Mouse (Mus musculus) stomach, embryonic 16.5 days (tissue): Measurements from ENCODE around the gene Tnfrsf21. TPM values are rescaled to one million over a fixed set of nuclear protein-coding genes. Genes with fewer than 3 reads are reported as not detected.

Experiments
- ATAC-seq: fragments of 200-750 bp; cut with Nextera tagmentation; 2 replicates; pipeline ENCODE4 v1.8.0; 2017; ENCODE audit warnings: moderate number of reproducible peaks, moderate TSS enrichment; ENCODE audit not compliant: insufficient read depth, low FRiP score
- H3K27ac ChIP-seq: fragments of 300-500 bp; sonication (generic); 2 replicates; pipeline ENCODE4 v1.5.1; 2014; ENCODE audit warnings: low read length
- H3K27me3 ChIP-seq: fragments of 300-500 bp; sonication (generic); 2 replicates; pipeline ENCODE4 v1.6.1; 2014; ENCODE audit warnings: low read length, control low read depth, mixed read lengths; ENCODE audit not compliant: control insufficient read depth, insufficient read depth
- H3K36me3 ChIP-seq: fragments of 300-500 bp; sonication (generic); 2 replicates; pipeline ENCODE4 v1.6.1; 2014; ENCODE audit warnings: low read length; ENCODE audit not compliant: control insufficient read depth, insufficient read depth
- H3K4me1 ChIP-seq: fragments of 300-500 bp; sonication (generic); 2 replicates; pipeline ENCODE4 v1.6.1; 2014; ENCODE audit warnings: low read length, control low read depth, mixed read lengths; ENCODE audit not compliant: control insufficient read depth, insufficient read depth
- H3K4me2 ChIP-seq: fragments of 300-500 bp; sonication (generic); 2 replicates; pipeline ENCODE4 v1.6.1; 2014; ENCODE audit warnings: low read depth, low read length, mixed read lengths
- H3K4me3 ChIP-seq: fragments of 300-500 bp; sonication (generic); replicated peaks from 2 replicates; pipeline ENCODE4 v1.5.1; 2014; ENCODE audit warnings: mild to moderate bottlenecking, low read length
- H3K9ac ChIP-seq: fragments of 300-500 bp; sonication (generic); 2 replicates; pipeline ENCODE4 v1.6.1; 2014; ENCODE audit warnings: low read length
- H3K9me3 ChIP-seq: fragments of 300-500 bp; sonication (generic); replicated peaks from 2 replicates; pipeline ENCODE4 v1.6.1; 2016; ENCODE audit warnings: low read length, control low read depth; ENCODE audit not compliant: control insufficient read depth
- WGBS: fragments of 180-500 bp; shearing (Covaris S2); extraction: QIAGEN DNeasy Blood & Tissue Kit; methylation state at CpG from one replicate; pipeline ENCODE4 v1.1.7; 2014; 5-methylcytosine and 5-hydroxymethylcytosine counted together
- polyA plus RNA-seq: library from polyadenylated mRNA; unstranded; fragments of >200 nt; fragmentation: Nextera tagmentation; extraction: Ambion mirVana; gene quantifications from 2 replicates; pipeline ENCODE4 v1.2.1, GENCODE M21; 2015

Gene Tnfrsf21
- polyA plus RNA-seq, 1 experiment from 2014 or later = 33.9 TPM

DNA sequence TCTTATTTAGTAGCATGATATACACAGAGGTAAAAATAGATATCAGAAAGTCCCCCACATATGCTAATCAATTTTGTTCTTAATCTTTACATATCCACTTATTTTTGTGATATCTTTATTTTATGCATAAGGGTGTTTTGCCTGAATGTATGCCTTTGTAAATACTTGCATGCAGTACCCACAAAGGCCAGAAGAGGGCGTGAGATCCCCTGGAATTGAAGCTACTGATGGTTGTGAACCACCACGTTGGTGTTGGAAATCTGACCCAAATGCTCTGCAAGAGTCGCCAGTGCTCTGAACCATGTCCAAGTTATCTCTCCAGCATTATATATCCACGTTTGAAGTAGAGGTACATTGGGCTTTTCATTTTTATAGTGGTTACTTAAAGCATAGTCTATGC, 28.7 kb upstream of the Tnfrsf21 start:
- Histone ChIP-seq H3K4me2 (no peak overlapping the region), H3K9me3 (no peaks in the 10 kb centered on the region), H3K4me1 (no peaks in the 10 kb centered on the region), H3K36me3 (no peaks in the 10 kb centered on the region), H3K9ac (no peak overlapping the region), H3K4me3 (no peak overlapping the region), H3K27ac (no peak overlapping the region), H3K27me3 (no peaks in the 10 kb centered on the region)
- ATAC-seq = no peak
- WGBS = 24% methylated on average over 4 of the region's 4 CpGs

DNA sequence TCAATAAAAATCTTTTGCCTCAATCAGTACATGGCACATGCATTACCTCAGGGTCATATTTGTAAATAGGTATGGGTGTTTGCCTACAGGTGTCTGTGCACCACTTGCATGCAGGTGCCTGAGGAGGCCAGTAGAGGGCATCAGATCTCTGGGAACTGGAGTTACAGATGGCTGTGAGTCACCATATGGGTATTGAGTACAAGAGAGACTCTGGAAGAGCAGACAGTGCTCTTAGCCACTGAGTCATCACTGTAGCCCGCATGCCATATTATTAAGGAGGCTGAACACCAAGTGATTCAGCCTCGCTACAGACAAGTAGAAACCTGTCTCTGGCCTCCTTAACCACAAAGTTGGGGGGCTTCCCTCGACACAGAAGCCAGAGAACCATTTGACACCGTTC, 26.4 kb upstream of the Tnfrsf21 start:
- no peak for ATAC-seq
- Histone ChIP-seq H3K9ac (no peak overlapping the region), H3K27me3 (no peaks in the 10 kb centered on the region), H3K4me2 (no peak overlapping the region), H3K36me3 (no peaks in the 10 kb centered on the region), H3K4me3 (no peak overlapping the region), H3K4me1 (no peaks in the 10 kb centered on the region), H3K9me3 (no peaks in the 10 kb centered on the region), H3K27ac (no peak overlapping the region)
- 76% methylated on average over 4 of the region's 4 CpGs for WGBS

DNA sequence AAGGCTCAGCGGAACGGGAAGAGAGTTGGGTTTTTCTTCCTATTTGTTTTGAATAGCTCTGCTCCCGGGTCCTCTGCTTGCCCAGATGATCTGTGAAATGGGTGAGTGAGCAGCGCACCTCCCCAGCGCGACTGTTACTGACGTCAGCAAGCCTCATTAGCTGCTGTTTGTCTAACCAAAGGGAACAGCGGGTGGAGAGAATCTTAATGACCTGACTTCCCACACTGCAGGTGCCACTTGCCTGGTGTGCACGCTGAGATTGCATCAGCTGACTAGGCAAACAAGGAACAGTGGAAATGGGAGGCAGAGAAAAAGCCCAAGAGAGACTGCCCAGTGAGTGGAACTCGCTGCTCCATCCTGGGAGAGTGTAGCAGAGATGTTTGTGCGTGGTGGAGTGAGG, 25.2 kb upstream of the Tnfrsf21 start:
- WGBS = 51% methylated on average over 11 of the region's 11 CpGs
- no peaks in the 10 kb centered on the region for H3K4me1 ChIP-seq
- 0 out of 2 replicates have a peak overlapping the region, but pooled peaks have one; percentile 11 for H3K27ac ChIP-seq
- no peak overlapping the region for H3K4me3 ChIP-seq
- no peaks in the 10 kb centered on the region for H3K36me3 ChIP-seq
- no peaks in the 10 kb centered on the region for H3K27me3 ChIP-seq
- no peak overlapping the region for H3K9ac ChIP-seq
- no peaks in the 10 kb centered on the region for H3K9me3 ChIP-seq
- H3K4me2 ChIP-seq = no peak overlapping the region
- ATAC-seq = peak; percentile 62; the same call in 1 of the 2 replicates

DNA sequence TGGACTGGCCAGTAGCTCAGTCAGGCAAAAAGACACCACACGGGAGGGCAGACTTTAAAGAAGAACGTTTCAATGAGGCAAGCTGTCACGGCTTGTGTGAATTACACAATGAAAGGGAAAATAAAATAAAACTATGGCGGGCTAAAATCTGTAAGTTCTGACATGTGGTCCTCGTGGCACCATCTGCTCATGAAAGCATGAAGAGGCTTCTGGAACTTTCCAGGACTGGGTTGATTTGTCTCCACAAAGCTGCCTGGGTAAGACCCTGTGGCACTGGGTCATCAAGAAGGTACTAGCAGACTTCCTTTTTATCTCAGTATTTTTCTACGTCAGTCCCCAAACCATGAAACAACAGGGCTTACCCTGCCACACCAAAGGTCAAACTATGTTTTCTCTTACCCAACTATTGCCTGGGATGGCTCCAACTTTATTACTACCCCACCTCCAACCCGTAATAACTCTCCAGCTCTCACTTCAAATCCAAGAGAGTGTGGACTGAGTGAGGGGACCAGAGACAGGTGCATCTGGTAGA, 16.8 kb upstream of the Tnfrsf21 start:
- H3K4me3 ChIP-seq = no peak overlapping the region
- no peak overlapping the region for H3K27ac ChIP-seq
- 62% methylated on average over 7 of the region's 7 CpGs for WGBS
- no peak overlapping the region for H3K9ac ChIP-seq
- H3K4me1 ChIP-seq = no peaks in the 10 kb centered on the region
- no peak for ATAC-seq
- H3K27me3 ChIP-seq = no peaks in the 10 kb centered on the region
- no peak overlapping the region for H3K4me2 ChIP-seq
- H3K36me3 ChIP-seq = no peaks in the 10 kb centered on the region
- H3K9me3 ChIP-seq = no peaks in the 10 kb centered on the region

DNA sequence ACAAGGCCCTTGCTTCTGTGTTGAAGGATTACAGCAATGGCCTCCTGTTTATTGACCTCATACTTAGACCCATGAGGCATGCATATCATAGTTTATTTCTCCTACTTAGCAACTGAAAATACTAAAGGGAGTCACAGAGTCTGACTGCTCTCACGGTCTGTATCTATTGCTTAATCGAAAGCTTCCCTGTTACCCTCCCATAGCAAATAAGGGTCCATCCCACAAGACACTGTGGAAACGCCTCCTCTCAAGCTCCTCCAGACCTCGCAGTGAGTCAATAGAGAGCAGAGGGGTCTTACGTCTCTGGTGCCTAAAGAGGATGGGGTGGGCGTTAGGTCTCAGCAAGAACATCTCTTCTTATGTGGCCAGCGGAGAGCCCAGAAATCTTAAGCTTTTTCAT, 15.8 kb upstream of the Tnfrsf21 start:
- no peak for ATAC-seq
- no peak overlapping the region for H3K9ac ChIP-seq
- H3K36me3 ChIP-seq = no peaks in the 10 kb centered on the region
- no peaks in the 10 kb centered on the region for H3K27me3 ChIP-seq
- no peak overlapping the region for H3K4me3 ChIP-seq
- H3K4me1 ChIP-seq = no peaks in the 10 kb centered on the region
- H3K27ac ChIP-seq = no peak overlapping the region
- 85% methylated on average over 7 of the region's 7 CpGs for WGBS
- no peak overlapping the region for H3K4me2 ChIP-seq
- no peaks in the 10 kb centered on the region for H3K9me3 ChIP-seq

DNA sequence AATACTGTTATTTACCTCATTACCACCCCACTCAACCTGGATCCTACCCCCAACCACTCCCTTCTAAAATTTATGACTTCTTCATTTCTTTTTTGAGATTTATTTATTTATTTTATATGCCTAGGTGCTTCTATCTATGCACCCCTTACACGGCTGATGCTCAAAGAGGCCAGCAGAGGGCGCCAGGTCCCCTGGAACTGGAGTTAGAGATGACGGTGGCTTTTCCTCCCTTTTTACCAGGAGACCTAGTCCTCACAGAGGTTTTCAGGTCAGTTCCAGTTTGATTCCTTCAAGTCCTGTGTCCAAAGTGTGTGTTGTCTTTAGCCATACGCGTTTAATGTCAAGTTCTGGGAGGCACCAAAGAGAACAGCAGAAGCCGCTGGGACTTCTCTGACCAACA, 3.6 kb upstream of the Tnfrsf21 start:
- no peak overlapping the region for H3K4me3 ChIP-seq

DNA sequence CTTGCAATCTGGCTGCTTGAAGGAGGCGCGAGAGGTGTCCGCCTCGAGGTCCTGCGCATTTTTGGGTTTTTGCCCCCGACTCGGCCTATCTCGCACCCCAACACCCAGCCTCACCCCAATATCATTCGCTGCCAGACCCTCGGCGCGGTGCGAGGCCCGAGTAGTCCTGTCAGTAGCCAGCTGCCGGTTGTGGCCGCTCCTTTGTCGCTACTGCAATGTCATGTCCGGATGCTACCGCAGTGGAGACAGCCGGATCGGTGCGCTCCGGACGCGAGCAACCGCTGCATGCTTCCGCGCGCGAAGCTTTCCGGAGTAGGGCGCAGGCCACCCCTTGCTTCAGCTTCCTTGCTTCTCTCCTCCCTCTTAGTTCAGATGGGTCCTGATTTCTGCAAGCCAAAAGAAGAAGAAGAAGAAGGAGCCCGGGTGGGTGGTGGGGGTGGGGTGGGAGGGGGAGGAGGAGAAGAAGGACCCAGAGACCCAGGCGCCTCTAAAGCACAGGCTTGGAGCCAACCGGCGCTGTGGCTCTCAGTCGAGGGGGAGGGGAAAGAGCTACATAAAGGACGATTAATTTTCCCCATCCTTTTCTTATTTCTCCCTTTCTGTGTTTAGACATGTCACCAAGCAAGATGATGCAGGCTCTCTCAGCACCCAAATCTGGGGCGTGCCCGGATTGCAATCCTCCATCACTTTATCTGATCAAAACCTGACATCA, 1.1 kb downstream of the Tnfrsf21 start:
- Histone ChIP-seq H3K4me3 (peak overlapping the region; percentile 81), H3K9me3 (no peaks in the 10 kb centered on the region), H3K36me3 (no peaks in the 10 kb centered on the region), H3K4me1 (peaks cover 10% of the 10 kb centered on the region; the same call in 1 of the 2 replicates), H3K27ac (0 out of 2 replicates have a peak overlapping the region, but pooled peaks have one; percentile 0), H3K4me2 (peak overlapping the region; percentile 76), H3K9ac (peak overlapping the region; percentile 89), H3K27me3 (no peaks in the 10 kb centered on the region)
- ATAC-seq = peak; percentile 31; the same call in 1 of the 2 replicates
- 1% methylated on average over 39 of the region's 40 CpGs for WGBS

More for the DNA sequence above, 3.6 kb upstream of the Tnfrsf21 start:
- no peak overlapping the region for H3K27ac ChIP-seq
- H3K4me2 ChIP-seq = no peak overlapping the region
- no peak overlapping the region for H3K9ac ChIP-seq
- H3K9me3 ChIP-seq = no peaks in the 10 kb centered on the region
- no peak for ATAC-seq
- peaks cover under 1% of the 10 kb centered on the region; the same call in 1 of the 2 replicates for H3K4me1 ChIP-seq
- WGBS = 17% methylated on average over 6 of the region's 6 CpGs
- H3K27me3 ChIP-seq = no peaks in the 10 kb centered on the region
- H3K36me3 ChIP-seq = no peaks in the 10 kb centered on the region

DNA sequence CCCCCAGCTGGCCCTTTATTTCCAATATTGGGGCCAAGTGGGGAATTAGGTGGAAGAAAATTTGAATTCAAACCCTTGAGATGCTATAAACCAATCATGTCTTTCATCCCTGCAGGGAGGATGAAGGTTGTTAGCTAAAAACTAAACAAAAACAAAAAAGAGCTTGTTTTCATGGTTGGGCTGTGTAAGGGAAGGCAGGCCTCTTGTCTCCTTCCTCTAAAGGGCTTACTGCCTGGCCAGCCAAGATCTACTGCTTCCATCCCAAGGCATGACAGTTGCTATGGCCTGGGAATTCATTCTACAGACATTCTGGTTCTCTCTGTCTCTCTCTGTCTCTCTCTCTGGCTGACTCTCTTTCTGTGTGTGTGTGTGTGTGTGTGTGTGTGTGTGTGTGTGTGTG, 1.7 kb downstream of the Tnfrsf21 start:
- Histone ChIP-seq H3K4me2 (peak overlapping the region; percentile 76), H3K9ac (peak overlapping the region; percentile 89; the same call in 1 of the 2 replicates), H3K4me1 (peaks cover 10% of the 10 kb centered on the region; the same call in 1 of the 2 replicates), H3K36me3 (no peaks in the 10 kb centered on the region), H3K9me3 (no peaks in the 10 kb centered on the region), H3K27ac (0 out of 2 replicates have a peak overlapping the region, but pooled peaks have one; percentile 0), H3K27me3 (no peaks in the 10 kb centered on the region), H3K4me3 (peak overlapping the region; percentile 81)
- no peak for ATAC-seq

DNA sequence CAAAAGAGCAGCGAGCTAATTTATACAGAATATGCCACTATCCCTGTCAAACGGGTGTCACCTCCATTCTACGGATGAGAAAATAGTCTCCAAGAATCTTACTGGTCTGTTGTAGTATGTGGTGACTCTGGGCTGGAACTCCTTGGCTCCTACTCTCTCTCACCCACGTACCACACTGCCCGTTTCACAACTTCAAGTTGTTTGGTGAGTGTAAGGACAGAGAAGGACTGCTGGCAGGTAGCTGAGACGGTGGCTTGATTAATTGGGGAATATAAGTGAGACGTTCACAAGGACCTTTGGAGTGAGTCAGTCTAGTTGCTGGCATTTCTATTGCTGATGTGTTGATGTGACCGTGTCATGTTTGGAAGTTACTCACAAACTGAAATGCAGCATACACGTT, 3.3 kb downstream of the Tnfrsf21 start:
- H3K9ac ChIP-seq = no peak overlapping the region
- no peak overlapping the region for H3K4me3 ChIP-seq
- ATAC-seq = no peak
- H3K4me2 ChIP-seq = no peak overlapping the region
- no peaks in the 10 kb centered on the region for H3K27me3 ChIP-seq
- H3K4me1 ChIP-seq = peaks cover 10% of the 10 kb centered on the region; the same call in 1 of the 2 replicates
- H3K27ac ChIP-seq = no peak overlapping the region
- no peaks in the 10 kb centered on the region for H3K36me3 ChIP-seq
- H3K9me3 ChIP-seq = no peaks in the 10 kb centered on the region
- WGBS = 85% methylated on average over 9 of the region's 9 CpGs
